In the genomic region with DNA sequence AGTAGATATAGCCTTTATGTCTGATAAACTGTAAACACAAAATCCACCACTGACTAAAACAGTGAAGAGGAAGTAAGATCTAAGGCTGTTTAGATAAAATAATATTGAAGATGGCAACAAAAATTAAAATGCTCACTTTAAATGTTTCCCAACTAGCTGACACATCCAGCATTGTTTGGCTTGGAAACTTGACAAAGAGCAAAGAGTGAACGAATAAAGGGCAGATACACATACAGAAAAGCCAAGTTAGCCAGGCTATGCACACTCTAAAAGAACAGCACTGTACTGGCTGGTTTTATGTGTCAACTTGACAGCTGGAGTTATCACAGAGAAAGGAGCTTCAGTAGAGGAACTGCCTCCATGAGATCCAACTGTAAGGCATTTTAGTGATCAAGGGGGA, we compare ENCODE assay signal across 26 mouse cellular contexts. TPM values are rescaled to one million over a fixed set of nuclear protein-coding genes. Genes with fewer than 3 reads are reported as not detected.
A peak's percentile ranks its signal among the peaks of the same experiment; 100 is the strongest.
DNase-seq lines count a peak whose midpoint lies in the region; ATAC-seq and TF ChIP-seq lines count a peak whose summit lies in the region.
"Had no signal": no experiment of that assay in that cellular context is flagged by ENCODE, and none has a peak within 500 bp of the region (broad histone marks: within the 10 kb centered on the region; RNA-seq: fewer than 3 reads in every experiment).

No protein-coding gene starts in this region.

- 61% methylated on average over 1 of the region's 1 CpGs for WGBS in kidney, adult 2 months
- WGBS in kidney, embryonic 15.5 days = 59% methylated on average over 1 of the region's 1 CpGs
- 87% methylated on average over 1 of the region's 1 CpGs for WGBS in forebrain, embryonic 12.5 days

- no peaks in the 10 kb centered on the region for H3K4me1 ChIP-seq in kidney, adult 2 months (ENCODE audit: control insufficient read depth, insufficient read depth, low read length)
- no peaks in the 10 kb centered on the region for H3K4me1 ChIP-seq in kidney, embryonic 15.5 days
- H3K4me1 ChIP-seq in forebrain, embryonic 12.5 days = no peaks in the 10 kb centered on the region
- H3K4me1 ChIP-seq: embryonic facial prominence, embryonic 10.5 days; embryonic facial prominence, embryonic 12.5 days had no signal

- TF ChIP-seq CTCF in kidney, adult 2 months (conservative IDR thresholded peaks at IDR 0.05; ENCODE audit: insufficient read depth, insufficient read length, low read depth, low read length) = no peak

- no peak overlapping the region for H3K27ac ChIP-seq in kidney, adult 2 months (ENCODE audit: insufficient read depth, low read depth, low read length)
- H3K27ac ChIP-seq in kidney, embryonic 15.5 days = no peak overlapping the region
- no peak overlapping the region for H3K27ac ChIP-seq in forebrain, embryonic 12.5 days
- H3K27ac ChIP-seq: embryonic facial prominence, embryonic 10.5 days; embryonic facial prominence, embryonic 12.5 days had no signal

- H3K9ac ChIP-seq in kidney, embryonic 15.5 days = no peak overlapping the region
- no peak overlapping the region for H3K9ac ChIP-seq in forebrain, embryonic 12.5 days
- H3K9ac ChIP-seq: embryonic facial prominence, embryonic 12.5 days had no signal

- H3K36me3 ChIP-seq in kidney, adult 2 months (ENCODE audit: control insufficient read depth, insufficient read depth, low read length) = no peaks in the 10 kb centered on the region
- no peaks in the 10 kb centered on the region for H3K36me3 ChIP-seq in kidney, embryonic 15.5 days
- H3K36me3 ChIP-seq in forebrain, embryonic 12.5 days (replicated peaks) = no peaks in the 10 kb centered on the region
- H3K36me3 ChIP-seq: embryonic facial prominence, embryonic 10.5 days; embryonic facial prominence, embryonic 12.5 days; G1E had no signal

- H3K4me2 ChIP-seq in kidney, embryonic 15.5 days = no peak overlapping the region
- no peak overlapping the region for H3K4me2 ChIP-seq in forebrain, embryonic 12.5 days
- H3K4me2 ChIP-seq: embryonic facial prominence, embryonic 12.5 days had no signal

- peak; percentile 32 for DNase-seq in adrenal gland, adult 2 months
- no peak for DNase-seq in adrenal gland, postnatal 14 days
- DNase-seq in kidney, adult 2 months = peak; percentile 19
- DNase-seq in Muller cell, postnatal 12 days (ENCODE audit: inconsistent ontology term) = peak; percentile 4
- DNase-seq: adrenal gland, postnatal 10 days; adrenal gland, postnatal 36 days; B cell, adult 2 months; cerebellum, adult 11-12 months; cerebellum, adult 2 months; cerebellum, adult 9-10 months; cerebellum, postnatal 10 days; cerebellum, postnatal 25 days had no signal

- ATAC-seq in kidney, embryonic 15.5 days (replicated peaks; ENCODE audit: low FRiP score) = no peak
- no peak for ATAC-seq in forebrain, embryonic 12.5 days (ENCODE audit: low FRiP score)
- ATAC-seq: CD4-positive, CD25-positive, alpha-beta regulatory T cell, adult 4 months; forebrain, embryonic 14.5 days; forebrain, embryonic 16.5 days had no signal

- H3K9me3 ChIP-seq in kidney, embryonic 15.5 days (replicated peaks) = no peaks in the 10 kb centered on the region
- no peaks in the 10 kb centered on the region for H3K9me3 ChIP-seq in forebrain, embryonic 12.5 days
- H3K9me3 ChIP-seq: embryonic facial prominence, embryonic 10.5 days; embryonic facial prominence, embryonic 12.5 days; G1E had no signal

- TF ChIP-seq POLR2A in kidney, adult 2 months (IDR thresholded peaks at IDR 0.05; ENCODE audit: low read depth, low read length) = no peak

- no peak overlapping the region for H3K4me3 ChIP-seq in kidney, adult 2 months (ENCODE audit: insufficient read depth, low read depth, low read length)
- no peak overlapping the region for H3K4me3 ChIP-seq in kidney, embryonic 15.5 days (replicated peaks)
- no peak overlapping the region for H3K4me3 ChIP-seq in forebrain, embryonic 12.5 days (replicated peaks)
- H3K4me3 ChIP-seq: embryonic facial prominence, embryonic 10.5 days; embryonic facial prominence, embryonic 12.5 days had no signal

- no peaks in the 10 kb centered on the region for H3K27me3 ChIP-seq in kidney, adult 2 months (replicated peaks; ENCODE audit: control insufficient read depth, insufficient read depth, low read length)
- H3K27me3 ChIP-seq in kidney, embryonic 15.5 days = no peaks in the 10 kb centered on the region
- H3K27me3 ChIP-seq in forebrain, embryonic 12.5 days = no peaks in the 10 kb centered on the region
- H3K27me3 ChIP-seq: CH12.LX; embryonic facial prominence, embryonic 12.5 days had no signal

RNA-seq across cellular contexts. Expression of gene Gm21973, which starts 27.1 kb away (rescaled TPM):
- 1 to 10 TPM in 1 of 2 experiments, not detected in 1; 1.3 TPM for total RNA-seq in adrenal gland, adult 2 months (2021)
- not detected in 2 replicates for polyA plus RNA-seq in adrenal gland, adult 2 months (2012; rRNA removed)
- 1.5 TPM in 1 of 2 replicates, not detected in the other for total RNA-seq in adrenal gland, postnatal 14 days (2021)
- polyA plus RNA-seq in kidney, adult 2 months (2012; rRNA removed) = not detected in 2 replicates
- polyA plus RNA-seq in kidney, embryonic 15.5 days (2015; fragmentation: Nextera tagmentation; extraction: Ambion mirVana) = not detected in 2 replicates
- not detected in 2 replicates for polyA plus RNA-seq in forebrain, embryonic 12.5 days (2016; fragmentation: Nextera tagmentation; extraction: Ambion mirVana)
- total RNA-seq: adrenal gland, adult 18-20 months; adrenal gland, postnatal 10 days; adrenal gland, postnatal 36 days; CH12.LX; G1E had no signal
- polyA plus RNA-seq: CD4-positive, CD25-positive, alpha-beta regulatory T cell, adult 4 months; cerebellum, adult 2 months; cortical plate, adult 2 months; embryonic facial prominence, embryonic 10.5 days; embryonic facial prominence, embryonic 12.5 days; embryonic facial prominence, embryonic 14.5 days; forebrain, embryonic 11.5 days; forebrain, embryonic 14.5 days; forebrain, embryonic 16.5 days; frontal cortex, adult 2 months; G1E had no signal
